Mouse (Mus musculus) hindlimb bud, embryonic 11.5 days (tissue): ENCODE measurements around the gene Pck1.

Experiments
- DNase-seq: peaks from one replicate; pipeline ENCODE4 v3.0.0-alpha.2; 2012; ENCODE audit warnings: low read depth, low spot score; ENCODE audit errors: extremely low spot score

The Pck1 gene

GRCm38 (mm10) chr2:173202924-173203689 lies 50.3 kb downstream of the Pck1 start:
- no peak for DNase-seq

GRCm38 (mm10) chr2:173203726-173204125 lies 50.9 kb downstream of the Pck1 start:
- DNase-seq = no peak

- no peak for DNase-seq
Observed at GRCm38 (mm10) chr2:173204671-173205070, 51.8 kb downstream of the Pck1 start.

- DNase-seq = no peak
Observed at GRCm38 (mm10) chr2:173205563-173206099, 52.8 kb downstream of the Pck1 start.

GRCm38 (mm10) chr2:173207051-173207450 lies 54.2 kb downstream of the Pck1 start:
- no peak for DNase-seq
